Mouse (Mus musculus): ENCODE data around the gene Clip2. TPM values are rescaled to one million over a fixed set of nuclear protein-coding genes. Genes with fewer than 3 reads are reported as not detected.

Gene Clip2
- polyA plus RNA-seq, 1 experiment from 2014 or later = 9.8 TPM

GRCm38 (mm10) chr5:134444473-134444872, 107.8 kb downstream of the Clip2 start:
- Histone ChIP-seq H3K9ac (no peak overlapping the region), H3K9me3 (peaks cover 15% of the 10 kb centered on the region), H3K4me1 (peaks cover 8% of the 10 kb centered on the region), H3K36me3 (replicated peaks) (peaks cover 70% of the 10 kb centered on the region), H3K4me3 (replicated peaks) (no peak overlapping the region), H3K4me2 (no peak overlapping the region), H3K27ac (no peak overlapping the region), H3K27me3 (no peaks in the 10 kb centered on the region)
- WGBS = 92% methylated on average over 7 of the region's 7 CpGs
- no peak for ATAC-seq (ENCODE audit: low FRiP score)

- H3K4me2 ChIP-seq = no peak overlapping the region
- no peak overlapping the region for H3K9ac ChIP-seq
- 95% methylated on average over 3 of the region's 3 CpGs for WGBS
- peaks cover 57% of the 10 kb centered on the region for H3K36me3 ChIP-seq (replicated peaks)
- no peak overlapping the region for H3K4me3 ChIP-seq (replicated peaks)
- H3K27me3 ChIP-seq = no peaks in the 10 kb centered on the region
- peaks cover 16% of the 10 kb centered on the region for H3K4me1 ChIP-seq
- H3K9me3 ChIP-seq = peaks cover 15% of the 10 kb centered on the region
- no peak for ATAC-seq (ENCODE audit: low FRiP score)
- H3K27ac ChIP-seq = no peak overlapping the region
Measured at GRCm38 (mm10) chr5:134442066-134442465, 110.2 kb downstream of the Clip2 start.

DNA sequence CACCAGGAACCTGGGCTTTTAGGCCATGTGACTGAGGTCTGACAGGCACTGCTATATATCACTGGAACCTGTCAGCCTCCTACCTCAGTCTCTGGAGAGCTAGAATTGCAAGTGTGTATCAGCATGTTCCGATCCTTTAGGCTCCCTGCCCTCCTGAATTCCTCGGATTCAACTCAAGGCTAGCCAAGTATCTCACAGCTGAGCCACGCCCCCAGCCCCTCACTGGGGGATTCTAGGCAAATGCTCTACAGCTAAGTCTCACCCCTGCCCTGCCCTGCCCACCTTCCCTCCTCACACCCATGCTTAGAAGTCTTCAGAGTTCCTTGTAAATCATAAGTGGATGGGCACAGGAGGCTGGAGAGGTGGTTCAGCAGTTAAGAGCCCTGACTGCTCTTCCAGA, 111.1 kb downstream of the Clip2 start:
- Histone ChIP-seq H3K4me2 (no peak overlapping the region), H3K4me3 (replicated peaks) (no peak overlapping the region), H3K27me3 (no peaks in the 10 kb centered on the region), H3K36me3 (replicated peaks) (peaks cover 54% of the 10 kb centered on the region), H3K9ac (no peak overlapping the region), H3K9me3 (peaks cover 15% of the 10 kb centered on the region), H3K4me1 (peaks cover 26% of the 10 kb centered on the region), H3K27ac (no peak overlapping the region)
- ATAC-seq (ENCODE audit: low FRiP score) = no peak
- 88% methylated on average over 3 of the region's 3 CpGs for whole genome bisulfite sequencing

GRCm38 (mm10) chr5:134440098-134440497, 112.1 kb downstream of the Clip2 start:
- no peak overlapping the region for H3K4me3 ChIP-seq (replicated peaks)
- H3K4me2 ChIP-seq = no peak overlapping the region
- H3K36me3 ChIP-seq (replicated peaks) = peaks cover 54% of the 10 kb centered on the region
- H3K4me1 ChIP-seq = peaks cover 26% of the 10 kb centered on the region
- ATAC-seq (ENCODE audit: low FRiP score) = no peak
- peaks cover 15% of the 10 kb centered on the region for H3K9me3 ChIP-seq
- H3K9ac ChIP-seq = no peak overlapping the region
- 91% methylated on average over 12 of the region's 12 CpGs for WGBS
- no peak overlapping the region for H3K27ac ChIP-seq
- no peaks in the 10 kb centered on the region for H3K27me3 ChIP-seq

DNA sequence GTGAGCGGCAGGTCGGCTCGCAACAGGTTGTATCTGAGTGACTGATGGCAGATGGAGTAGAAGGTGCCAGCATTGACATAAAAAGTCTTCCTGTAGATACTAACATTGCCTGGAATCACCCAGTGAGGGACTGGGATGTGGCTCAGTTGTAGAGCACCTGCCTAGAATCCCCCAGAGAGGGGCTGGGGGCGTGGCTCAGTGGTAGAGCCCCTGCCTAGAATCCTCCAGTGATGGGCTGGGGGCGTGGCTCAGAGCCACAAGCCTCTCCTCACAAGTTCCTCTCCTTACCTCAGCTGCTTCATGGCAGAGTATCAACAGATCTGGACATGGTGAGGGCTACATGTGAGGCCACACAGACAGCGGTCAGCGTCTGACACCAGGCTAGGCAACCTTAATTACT, 112.8 kb downstream of the Clip2 start:
- WGBS = 94% methylated on average over 7 of the region's 7 CpGs
- H3K27ac ChIP-seq = no peak overlapping the region
- no peak overlapping the region for H3K9ac ChIP-seq
- no peak overlapping the region for H3K4me2 ChIP-seq
- no peaks in the 10 kb centered on the region for H3K27me3 ChIP-seq
- no peak overlapping the region for H3K4me3 ChIP-seq (replicated peaks)
- no peak for ATAC-seq (ENCODE audit: low FRiP score)
- peaks cover 52% of the 10 kb centered on the region for H3K36me3 ChIP-seq (replicated peaks)
- peaks cover 26% of the 10 kb centered on the region for H3K4me1 ChIP-seq
- peaks cover 14% of the 10 kb centered on the region for H3K9me3 ChIP-seq

Small RNA genes within 50 kb of the gene (microRNA-seq; reads per million reads assigned to microRNA genes)
- not detected for gene Gm26340
- not detected for gene Mir7228

Other genes starting within 250 kb of the Clip2 start
- gene Gtf2i, start 237.7 kb downstream of the Clip2 start, polyA plus RNA-seq (2016; fragmentation: Nextera tagmentation; extraction: Ambion mirVana) = 245 and 247 TPM in 2 replicates
- 111 and 112 TPM in 2 replicates for gene Gtf2ird1, start 95.7 kb downstream of the Clip2 start, polyA plus RNA-seq (2016; fragmentation: Nextera tagmentation; extraction: Ambion mirVana)
- 0.14 and 0.27 TPM in 2 replicates for gene Syna, start 7.7 kb upstream of the Clip2 start, polyA plus RNA-seq (2016; fragmentation: Nextera tagmentation; extraction: Ambion mirVana)
- gene Rfc2, start 28.9 kb upstream of the Clip2 start, polyA plus RNA-seq (2016; fragmentation: Nextera tagmentation; extraction: Ambion mirVana) = 305 and 325 TPM in 2 replicates
- gene Lat2, start 62.6 kb upstream of the Clip2 start, polyA plus RNA-seq (2016; fragmentation: Nextera tagmentation; extraction: Ambion mirVana) = 3.2 and 4.8 TPM in 2 replicates
- 459 and 466 TPM in 2 replicates for gene Eif4h, start 87.1 kb upstream of the Clip2 start, polyA plus RNA-seq (2016; fragmentation: Nextera tagmentation; extraction: Ambion mirVana)
- gene Limk1, start 136.2 kb upstream of the Clip2 start, polyA plus RNA-seq (2016; fragmentation: Nextera tagmentation; extraction: Ambion mirVana) = 14.5 and 17.3 TPM in 2 replicates
- gene Eln, start 194.9 kb upstream of the Clip2 start, polyA plus RNA-seq (2016; fragmentation: Nextera tagmentation; extraction: Ambion mirVana) = 3.7 and 3.9 TPM in 2 replicates